22 mouse cellular contexts compared by ENCODE assay signal in the genomic region with DNA sequence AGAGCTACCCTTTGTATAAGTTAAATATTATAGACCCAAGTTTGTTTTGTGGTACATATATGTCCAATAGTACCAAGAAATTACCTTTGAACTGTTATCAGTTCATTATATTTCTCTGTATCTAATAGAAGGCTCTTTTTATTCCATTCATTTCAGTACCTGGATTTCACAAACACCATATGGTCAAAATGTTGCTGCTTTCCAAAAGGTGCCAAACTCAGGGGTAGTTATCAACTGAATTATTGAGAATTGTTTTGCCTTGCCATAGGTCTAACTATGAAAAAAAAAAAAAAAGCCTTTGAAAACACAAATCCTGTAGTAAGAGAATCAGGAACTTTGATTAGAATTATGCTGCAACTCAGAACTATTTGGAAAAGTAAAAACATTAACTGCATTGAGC.
DNase-seq lines count a peak whose midpoint lies in the region; ATAC-seq and TF ChIP-seq lines count a peak whose summit lies in the region.
"Had no signal": no experiment of that assay in that cellular context is flagged by ENCODE, and none has a peak within 500 bp of the region (broad histone marks: within the 10 kb centered on the region; RNA-seq: fewer than 3 reads in every experiment).

No protein-coding gene starts in this region.

- no peak overlapping the region for H3K9ac ChIP-seq in liver, postnatal 0 days (replicated peaks)

- TF ChIP-seq EP300 in liver, postnatal 0 days (IDR thresholded peaks at IDR 0.05; ENCODE audit: low read depth), result no peak

- TF ChIP-seq CTCF in liver, postnatal 0 days (IDR thresholded peaks at IDR 0.05; ENCODE audit: low read depth), result no peak

- no peak overlapping the region for H3K4me2 ChIP-seq in liver, postnatal 0 days (ENCODE audit: low read depth, low read length)

- ATAC-seq in cerebellum, adult (ENCODE audit: insufficient number of reproducible peaks, low FRiP score, low TSS enrichment), result peak; percentile 88
- ATAC-seq in liver, postnatal 0 days, result no peak
- ATAC-seq: activated CD4-positive, CD25-positive, alpha-beta regulatory T cell, adult 4 months; CD4-positive, CD25-positive, alpha-beta regulatory T cell, adult 4 months; Patski had no signal

- no peak overlapping the region for H3K4me3 ChIP-seq in liver, postnatal 0 days (ENCODE audit: low read depth, low read length)

- no peaks in the 10 kb centered on the region for H3K4me1 ChIP-seq in liver, postnatal 0 days (ENCODE audit: insufficient read depth)

- H3K9me3 ChIP-seq in liver, postnatal 0 days (ENCODE audit: low read length), result no peaks in the 10 kb centered on the region

- no peaks in the 10 kb centered on the region for H3K27me3 ChIP-seq in liver, postnatal 0 days (ENCODE audit: insufficient read depth, low read length)
- H3K27me3 ChIP-seq: CH12.LX, Patski had no signal

- no peak overlapping the region for H3K27ac ChIP-seq in liver, postnatal 0 days (ENCODE audit: low read depth)

- H3K36me3 ChIP-seq in liver, postnatal 0 days (replicated peaks; ENCODE audit: insufficient read depth, low read length), result no peaks in the 10 kb centered on the region
- H3K36me3 ChIP-seq: G1E had no signal

- DNase-seq in cerebellum, postnatal 25 days, result no peak
- peak; percentile 68 for DNase-seq in cerebellum, adult 9-10 months
- DNase-seq in cerebellum, adult 11-12 months, result no peak
- peak; percentile 22 for DNase-seq in cerebellum, adult 9-11 months
- DNase-seq in cerebellum, adult 8-10 months, result no peak
- DNase-seq in brain, adult 2 months (ENCODE audit: low read depth, low spot score), result peak; percentile 71
- DNase-seq in liver, postnatal 0 days, result no peak
- DNase-seq: adrenal gland, adult 2 months; adrenal gland, adult 8-10 months; adrenal gland, postnatal 10 days; adrenal gland, postnatal 14 days; adrenal gland, postnatal 25 days; adrenal gland, postnatal 36 days; B cell, adult 2 months; cerebellum, adult 11 months; cerebellum, postnatal 10 days had no signal

Comparison
In these comparisons a context has a peak if more than half of its experiments do, and no peak if none do; other contexts are left out.
1. DNase-seq: peak in cerebellum, adult 9-10 months (single experiment), cerebellum, adult 9-11 months (single experiment) and brain, adult 2 months (single experiment); none in cerebellum, postnatal 25 days (0 of 2), cerebellum, adult 11-12 months (single experiment), cerebellum, adult 8-10 months (single experiment) and liver, postnatal 0 days (single experiment).